Mouse (Mus musculus): Measurements from ENCODE around the gene Adi1. TPM values are rescaled to one million over a fixed set of nuclear protein-coding genes. Genes with fewer than 3 reads are reported as not detected.

Adi1 gene
- polyA plus RNA-seq, 1 experiment from 2014 or later, result 30.0 TPM

DNA sequence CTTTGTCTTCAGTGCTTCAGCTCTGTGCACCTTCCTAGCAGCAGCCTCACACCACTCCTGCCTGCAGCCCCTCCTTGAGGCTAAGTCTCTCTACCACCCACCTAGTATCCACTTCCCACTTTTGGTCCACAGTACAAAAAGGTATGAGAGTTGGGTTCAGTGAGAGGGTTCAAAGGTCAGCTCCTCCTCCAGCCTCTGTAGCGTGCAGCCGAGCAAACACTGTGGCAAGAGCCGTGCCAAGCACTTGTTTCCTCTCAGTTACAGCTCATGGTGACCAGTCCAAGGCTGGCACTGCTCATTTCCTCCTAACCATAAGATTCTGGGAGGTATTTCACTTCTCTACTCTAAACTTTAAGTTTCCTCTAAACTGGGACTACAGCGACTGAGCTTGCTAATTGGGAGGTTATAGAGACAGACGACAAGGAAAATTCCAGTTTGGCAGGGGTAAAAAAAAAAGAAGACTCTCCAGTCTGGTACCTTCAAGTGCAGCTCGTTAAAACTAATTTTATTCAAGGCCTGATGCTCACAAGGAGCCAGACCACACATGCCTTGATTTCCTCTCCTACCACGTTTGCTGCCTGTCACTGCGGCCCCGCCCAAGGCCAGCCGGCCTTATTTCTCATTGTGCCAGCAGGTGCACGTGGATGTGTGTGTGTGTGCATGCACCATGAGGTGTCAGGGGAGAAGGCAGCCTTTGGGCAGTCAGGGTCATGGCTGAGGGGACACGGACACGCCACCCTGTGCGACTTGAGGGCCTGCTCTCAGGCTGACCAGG is 23.0 kb downstream of the Adi1 start:
- Histone ChIP-seq H3K27ac (replicated peaks) (no peak overlapping the region), H3K36me3 (peaks cover 4% of the 10 kb centered on the region; the same call in 1 of the 2 replicates), H3K9ac (no peak overlapping the region), H3K9me3 (no peaks in the 10 kb centered on the region), H3K4me1 (replicated peaks) (peaks cover 25% of the 10 kb centered on the region), H3K27me3 (no peaks in the 10 kb centered on the region), H3K4me3 (no peak overlapping the region), H3K4me2 (no peak overlapping the region)
- 67% methylated on average over 14 of the region's 14 CpGs for WGBS
- no peak for ATAC-seq (ENCODE audit: low FRiP score, low read depth)

DNA sequence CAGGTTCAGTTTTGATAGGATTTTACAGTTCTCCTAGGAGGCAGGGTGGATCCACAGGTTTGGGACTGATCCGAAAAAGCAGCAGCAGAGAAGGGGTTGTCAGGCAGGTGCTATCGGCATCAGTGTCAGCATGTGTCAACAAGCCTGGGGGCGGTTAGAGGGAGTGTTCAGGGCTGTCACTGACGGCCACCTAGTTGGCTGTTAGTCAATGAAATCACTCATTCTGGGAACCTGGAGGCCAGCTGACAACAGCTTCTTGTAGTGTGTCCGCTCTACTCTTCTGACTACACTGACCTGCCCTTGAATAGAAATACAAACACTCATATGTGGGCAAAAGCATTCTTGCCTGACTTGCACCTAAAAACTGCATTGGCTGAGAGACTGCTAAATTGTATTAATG is 24.1 kb downstream of the Adi1 start:
- WGBS, result 64% methylated on average over 5 of the region's 5 CpGs

DNA sequence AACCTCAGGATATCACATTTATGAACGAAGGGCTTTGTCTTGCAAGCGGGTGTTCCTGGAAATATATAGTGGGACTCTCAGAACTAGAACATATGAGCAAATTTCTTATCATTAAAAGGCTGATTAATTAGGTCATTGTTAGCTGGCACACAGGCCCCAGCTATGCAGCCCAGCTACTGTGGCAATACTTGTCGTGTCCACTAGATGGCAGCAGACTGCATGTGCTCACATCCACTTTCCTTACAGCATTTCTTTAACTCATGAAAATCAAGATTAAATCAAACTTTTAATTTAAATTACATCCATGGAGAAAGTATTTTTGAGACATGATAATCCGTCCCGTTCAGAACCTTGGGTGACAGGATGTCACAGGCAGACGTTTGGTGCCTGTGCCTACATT is 24.6 kb downstream of the Adi1 start:
- Histone ChIP-seq H3K27me3 (no peaks in the 10 kb centered on the region), H3K4me2 (no peak overlapping the region), H3K36me3 (peaks cover 4% of the 10 kb centered on the region; the same call in 1 of the 2 replicates), H3K9ac (peak overlapping the region; percentile 35; the same call in 1 of the 2 replicates), H3K4me3 (no peak overlapping the region), H3K4me1 (replicated peaks) (peaks cover 31% of the 10 kb centered on the region), H3K9me3 (no peaks in the 10 kb centered on the region), H3K27ac (replicated peaks) (peak overlapping the region; percentile 89)
- WGBS, result 5% methylated on average over 6 of the region's 6 CpGs
- peak; percentile 73 for ATAC-seq (ENCODE audit: low FRiP score, low read depth)

More for the DNA sequence above, 24.1 kb downstream of the Adi1 start:
- H3K27ac ChIP-seq (replicated peaks), result peak overlapping the region; percentile 61
- H3K4me2 ChIP-seq, result no peak overlapping the region
- no peak overlapping the region for H3K9ac ChIP-seq
- no peak for ATAC-seq (ENCODE audit: low FRiP score, low read depth)
- no peaks in the 10 kb centered on the region for H3K9me3 ChIP-seq
- H3K36me3 ChIP-seq, result peaks cover 4% of the 10 kb centered on the region; the same call in 1 of the 2 replicates
- H3K4me3 ChIP-seq, result no peak overlapping the region
- no peaks in the 10 kb centered on the region for H3K27me3 ChIP-seq
- peaks cover 25% of the 10 kb centered on the region for H3K4me1 ChIP-seq (replicated peaks)

DNA sequence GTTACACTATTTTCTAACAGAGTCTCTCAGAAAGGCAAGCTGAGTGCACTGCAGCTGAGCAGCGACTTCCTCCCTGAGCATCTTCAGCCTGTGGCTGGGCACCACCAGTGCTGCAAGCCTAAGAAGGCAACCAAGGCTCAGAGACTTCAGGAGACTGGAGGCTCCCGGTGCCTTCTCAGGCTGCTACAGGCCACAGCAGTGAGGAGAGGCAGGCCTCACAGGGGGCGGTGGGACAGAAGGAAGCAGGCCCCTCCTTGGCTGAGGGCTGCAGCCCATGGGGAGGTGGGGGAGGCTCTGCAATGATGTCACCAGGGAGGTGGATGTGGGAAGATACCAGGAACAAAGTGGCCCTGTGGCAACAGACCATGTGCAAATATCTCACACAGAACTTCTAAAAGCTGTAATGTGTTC is 25.1 kb downstream of the Adi1 start:
- H3K36me3 ChIP-seq, result peaks cover 4% of the 10 kb centered on the region; the same call in 1 of the 2 replicates
- no peaks in the 10 kb centered on the region for H3K27me3 ChIP-seq
- no peaks in the 10 kb centered on the region for H3K9me3 ChIP-seq
- 33% methylated on average over 3 of the region's 3 CpGs for WGBS
- H3K4me1 ChIP-seq (replicated peaks), result peaks cover 35% of the 10 kb centered on the region
- peak; percentile 31 for ATAC-seq (ENCODE audit: low FRiP score, low read depth)
- no peak overlapping the region for H3K4me2 ChIP-seq
- H3K27ac ChIP-seq (replicated peaks), result peak overlapping the region; percentile 89
- no peak overlapping the region for H3K4me3 ChIP-seq
- H3K9ac ChIP-seq, result peak overlapping the region; percentile 35; the same call in 1 of the 2 replicates

DNA sequence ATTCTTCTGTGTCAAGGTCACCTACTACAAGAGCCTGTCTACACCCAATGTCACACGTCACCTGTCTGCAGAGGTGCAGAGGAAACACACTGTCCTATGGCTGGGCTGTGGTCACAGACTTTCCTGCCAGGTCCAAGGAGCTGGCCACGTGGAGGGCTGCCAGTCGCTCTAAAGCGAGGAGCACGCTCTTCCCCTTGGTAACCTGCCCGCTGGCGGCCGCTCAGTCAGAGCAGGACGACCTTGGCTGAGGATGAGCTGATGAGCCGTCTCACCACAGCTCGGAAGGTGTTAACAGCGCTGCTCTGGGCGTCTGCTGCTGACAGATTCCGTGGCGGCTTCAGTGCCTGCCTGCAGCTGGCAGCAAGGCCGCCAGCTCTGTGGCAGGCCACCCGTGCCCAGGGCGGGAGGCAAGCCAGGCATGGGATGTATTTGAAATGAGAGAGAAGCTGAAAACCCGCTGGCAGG is 25.6 kb downstream of the Adi1 start:
- Histone ChIP-seq H3K27ac (replicated peaks) (peak overlapping the region; percentile 89), H3K9me3 (no peaks in the 10 kb centered on the region), H3K36me3 (peaks cover 1% of the 10 kb centered on the region; the same call in 1 of the 2 replicates), H3K4me3 (no peak overlapping the region), H3K4me2 (no peak overlapping the region), H3K4me1 (replicated peaks) (peaks cover 37% of the 10 kb centered on the region), H3K27me3 (no peaks in the 10 kb centered on the region), H3K9ac (peak overlapping the region; percentile 35; the same call in 1 of the 2 replicates)
- WGBS, result 50% methylated on average over 19 of the region's 19 CpGs
- ATAC-seq (ENCODE audit: low FRiP score, low read depth), result peak; percentile 43; the same call in 1 of the 2 replicates

DNA sequence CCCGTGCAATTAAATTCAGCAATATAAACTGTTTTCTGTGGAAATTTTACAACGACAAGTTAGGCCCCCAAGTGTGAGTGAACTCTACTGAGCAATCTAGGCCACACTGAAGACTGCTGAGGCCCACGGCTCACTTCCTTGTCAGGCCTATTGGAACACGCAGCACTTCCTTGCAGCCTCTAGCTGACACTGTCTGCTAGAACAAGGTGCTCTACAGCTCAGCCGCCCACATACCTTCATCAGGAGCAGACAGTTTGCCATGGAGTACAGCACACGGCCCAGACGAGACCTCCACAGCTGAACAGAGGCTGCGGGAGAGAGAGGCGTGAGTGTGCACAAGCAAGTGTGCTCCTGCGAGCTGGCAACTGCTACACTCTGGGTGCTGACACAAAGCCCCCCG is 26.3 kb downstream of the Adi1 start:
- no peaks in the 10 kb centered on the region for H3K9me3 ChIP-seq
- peak overlapping the region; percentile 89 for H3K27ac ChIP-seq (replicated peaks)
- no peak overlapping the region for H3K9ac ChIP-seq
- H3K4me1 ChIP-seq (replicated peaks), result peaks cover 37% of the 10 kb centered on the region
- ATAC-seq (ENCODE audit: low FRiP score, low read depth), result no peak
- H3K36me3 ChIP-seq, result no peaks in the 10 kb centered on the region
- H3K4me2 ChIP-seq, result no peak overlapping the region
- 84% methylated on average over 11 of the region's 11 CpGs for WGBS
- no peaks in the 10 kb centered on the region for H3K27me3 ChIP-seq
- H3K4me3 ChIP-seq, result no peak overlapping the region

DNA sequence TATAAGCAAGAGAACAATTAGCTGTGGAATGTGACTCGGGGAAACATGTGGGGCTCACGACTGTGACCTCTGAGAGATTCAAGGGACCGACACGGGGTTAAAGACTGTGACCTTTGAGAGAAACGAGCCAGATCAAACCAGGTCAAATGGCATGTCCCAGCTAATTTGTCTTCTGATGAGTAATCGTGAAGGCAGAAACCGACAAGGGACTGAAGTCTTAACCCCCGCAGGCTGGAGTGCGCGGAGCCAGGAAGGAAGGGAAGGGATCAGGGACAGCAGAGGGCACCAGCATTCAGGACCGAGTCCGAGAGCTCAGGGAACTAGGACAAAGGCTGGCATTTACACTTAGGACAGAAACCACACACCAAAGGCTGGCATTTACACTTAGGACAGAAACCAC is 29.4 kb downstream of the Adi1 start:
- Histone ChIP-seq H3K27me3 (no peaks in the 10 kb centered on the region), H3K4me1 (replicated peaks) (peaks cover 32% of the 10 kb centered on the region), H3K4me2 (0 out of 2 replicates have a peak overlapping the region, but pooled peaks have one; percentile 7), H3K9ac (peak overlapping the region; percentile 27), H3K4me3 (no peak overlapping the region), H3K36me3 (no peaks in the 10 kb centered on the region), H3K27ac (replicated peaks) (0 out of 2 replicates have a peak overlapping the region, but pooled peaks have one; percentile 34), H3K9me3 (no peaks in the 10 kb centered on the region)
- 7% methylated on average over 12 of the region's 12 CpGs for WGBS
- ATAC-seq (ENCODE audit: low FRiP score, low read depth), result no peak

DNA sequence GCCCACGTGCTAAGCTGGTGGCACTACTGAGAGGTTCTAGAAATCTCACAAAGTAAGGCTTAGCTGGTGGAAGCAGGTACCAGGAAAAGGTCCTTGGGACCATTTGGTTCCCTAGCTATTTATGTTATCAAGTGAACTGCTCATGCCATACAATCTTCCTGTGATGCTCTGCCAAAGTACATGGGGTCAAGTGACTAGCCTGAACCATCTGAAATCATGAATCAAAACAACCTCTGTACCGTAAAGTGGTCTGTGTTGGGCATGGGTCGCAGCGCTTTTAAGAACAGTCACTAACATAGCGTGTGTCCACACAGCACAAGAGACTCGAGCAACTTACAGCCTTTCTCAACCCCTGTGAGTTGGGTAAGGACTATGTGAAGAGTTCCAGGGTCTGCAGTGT is 30.2 kb downstream of the Adi1 start:
- ATAC-seq (ENCODE audit: low FRiP score, low read depth), result no peak
- no peak overlapping the region; the same call in 1 of the 2 replicates for H3K9ac ChIP-seq
- no peak overlapping the region for H3K4me2 ChIP-seq
- no peaks in the 10 kb centered on the region for H3K27me3 ChIP-seq
- WGBS, result 83% methylated on average over 6 of the region's 6 CpGs
- no peak overlapping the region for H3K4me3 ChIP-seq
- H3K36me3 ChIP-seq, result no peaks in the 10 kb centered on the region
- H3K4me1 ChIP-seq (replicated peaks), result peaks cover 27% of the 10 kb centered on the region
- no peak overlapping the region for H3K27ac ChIP-seq (replicated peaks)
- H3K9me3 ChIP-seq, result no peaks in the 10 kb centered on the region

DNA sequence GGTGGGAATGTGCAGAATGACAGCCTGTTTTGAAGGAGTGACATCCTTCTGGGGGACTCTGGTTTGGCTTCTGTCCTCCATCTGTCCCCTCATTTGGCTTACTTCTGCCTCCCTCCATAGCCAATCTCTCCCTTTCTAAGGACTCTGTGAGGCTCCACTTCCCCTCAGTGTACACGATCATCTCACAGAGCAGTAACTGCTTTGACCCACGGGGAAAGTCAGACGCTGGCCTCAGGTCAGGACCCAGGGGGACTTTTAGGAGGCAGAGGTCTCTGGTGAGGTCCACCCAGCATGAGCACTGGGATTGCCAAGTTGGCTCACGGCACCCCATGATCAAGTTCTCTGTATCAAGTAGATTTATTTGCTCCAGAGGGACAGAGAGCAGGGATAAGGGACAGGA is 33.1 kb downstream of the Adi1 start:
- Histone ChIP-seq H3K27ac (replicated peaks) (no peak overlapping the region), H3K27me3 (no peaks in the 10 kb centered on the region), H3K4me2 (no peak overlapping the region), H3K36me3 (no peaks in the 10 kb centered on the region), H3K9ac (no peak overlapping the region), H3K4me1 (replicated peaks) (peaks cover 23% of the 10 kb centered on the region), H3K9me3 (no peaks in the 10 kb centered on the region), H3K4me3 (no peak overlapping the region)
- ATAC-seq (ENCODE audit: low FRiP score, low read depth), result no peak
- 90% methylated on average over 4 of the region's 4 CpGs for WGBS

DNA sequence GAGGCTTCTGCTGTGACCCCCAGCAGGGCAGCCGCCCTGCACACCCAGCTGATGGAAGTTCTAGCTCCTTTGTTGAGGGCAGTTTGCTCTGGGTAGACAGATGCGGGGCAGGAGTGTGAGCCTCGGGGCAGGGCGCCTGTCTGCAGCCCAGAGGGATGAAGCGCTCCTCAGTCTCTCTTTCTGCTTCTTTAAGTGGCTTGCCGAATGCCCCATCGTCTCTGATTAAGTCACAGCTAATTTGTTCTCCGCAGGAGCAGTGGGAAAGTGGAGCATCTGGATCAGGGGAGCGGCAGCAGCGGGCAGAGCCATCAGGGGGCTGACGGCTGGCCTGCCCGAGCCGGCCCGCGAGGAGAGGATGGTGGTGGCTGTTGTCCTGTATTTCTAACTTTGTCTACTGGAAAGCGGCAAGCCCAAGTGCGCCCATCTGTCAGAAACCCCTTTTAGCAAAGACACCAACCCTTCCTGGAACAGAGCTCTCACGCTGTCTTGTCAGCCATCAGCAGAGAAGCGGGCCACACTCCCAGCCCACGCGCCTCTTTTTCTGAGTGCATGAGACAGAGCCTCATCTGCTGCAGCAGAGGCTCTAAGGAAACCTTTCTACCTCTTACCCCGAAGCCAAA is 35.6 kb downstream of the Adi1 start:
- 56% methylated on average over 22 of the region's 22 CpGs for WGBS
- ATAC-seq (ENCODE audit: low FRiP score, low read depth), result peak; percentile 16; the same call in 1 of the 2 replicates
- no peak overlapping the region for H3K9ac ChIP-seq
- peak overlapping the region; percentile 50 for H3K27ac ChIP-seq (replicated peaks)
- H3K9me3 ChIP-seq, result no peaks in the 10 kb centered on the region
- no peaks in the 10 kb centered on the region for H3K27me3 ChIP-seq
- H3K4me3 ChIP-seq, result no peak overlapping the region
- no peak overlapping the region for H3K4me2 ChIP-seq
- H3K36me3 ChIP-seq, result no peaks in the 10 kb centered on the region
- peaks cover 12% of the 10 kb centered on the region for H3K4me1 ChIP-seq (replicated peaks)

DNA sequence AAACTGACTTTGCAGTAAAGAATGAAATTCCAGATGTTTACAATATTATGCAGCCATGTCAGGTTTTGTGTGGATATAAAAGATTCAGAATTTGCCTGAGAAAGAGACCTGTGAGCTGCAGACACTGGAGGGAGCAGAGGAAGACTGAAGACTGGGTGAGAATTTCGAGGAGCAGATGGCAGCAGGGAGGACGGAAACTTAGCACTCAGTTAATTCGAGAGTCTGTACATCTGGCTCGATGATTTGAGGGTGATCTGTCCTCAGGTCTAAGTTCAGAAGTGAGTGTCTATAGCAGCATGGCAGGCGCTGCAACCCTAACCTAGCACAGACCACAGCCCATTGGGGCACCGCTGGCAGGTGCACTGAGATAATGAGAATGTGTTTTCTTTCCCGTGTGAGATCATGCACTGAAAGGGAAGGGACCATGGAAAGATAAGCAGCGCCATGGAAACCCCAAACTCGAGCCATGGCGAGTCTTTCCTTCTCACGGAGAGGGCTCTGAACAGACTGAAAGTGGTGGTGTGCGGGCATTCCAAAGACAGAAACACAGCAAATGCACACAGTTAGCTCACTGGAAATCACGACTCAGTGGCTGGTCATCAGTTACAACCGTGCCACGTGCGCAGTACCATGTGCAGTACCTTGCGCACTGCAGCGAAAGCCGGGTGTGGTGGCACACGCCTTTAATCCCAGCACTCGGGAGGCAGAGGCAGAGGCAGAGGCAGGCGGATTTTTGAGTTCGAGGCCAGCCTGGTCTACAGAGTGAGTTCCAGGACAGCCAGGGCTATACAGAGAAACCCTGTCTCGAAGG is 40.0 kb downstream of the Adi1 start:
- ATAC-seq (ENCODE audit: low FRiP score, low read depth), result no peak

More for the DNA sequence above, 40.0 kb downstream of the Adi1 start:
- H3K36me3 ChIP-seq, result peaks cover 5% of the 10 kb centered on the region; the same call in 1 of the 2 replicates
- H3K27ac ChIP-seq (replicated peaks), result no peak overlapping the region
- no peak overlapping the region for H3K4me3 ChIP-seq
- H3K4me2 ChIP-seq, result no peak overlapping the region
- WGBS, result 85% methylated on average over 24 of the region's 24 CpGs
- H3K9ac ChIP-seq, result no peak overlapping the region
- peaks cover 12% of the 10 kb centered on the region for H3K4me1 ChIP-seq (replicated peaks)
- no peaks in the 10 kb centered on the region for H3K9me3 ChIP-seq
- no peaks in the 10 kb centered on the region for H3K27me3 ChIP-seq

Data from hindbrain, embryonic 15.5 days (tissue).